Mouse (Mus musculus) urinary bladder, postnatal 25 days (tissue): Measurements from ENCODE around the gene Myo1b.
A peak's percentile ranks its signal among the peaks of the same experiment; 100 is the strongest.

Source experiments
- DNase-seq: peaks from one replicate; pipeline ENCODE4 v3.0.0; 2022; ENCODE audit warnings: low spot score

Myo1b gene

DNA sequence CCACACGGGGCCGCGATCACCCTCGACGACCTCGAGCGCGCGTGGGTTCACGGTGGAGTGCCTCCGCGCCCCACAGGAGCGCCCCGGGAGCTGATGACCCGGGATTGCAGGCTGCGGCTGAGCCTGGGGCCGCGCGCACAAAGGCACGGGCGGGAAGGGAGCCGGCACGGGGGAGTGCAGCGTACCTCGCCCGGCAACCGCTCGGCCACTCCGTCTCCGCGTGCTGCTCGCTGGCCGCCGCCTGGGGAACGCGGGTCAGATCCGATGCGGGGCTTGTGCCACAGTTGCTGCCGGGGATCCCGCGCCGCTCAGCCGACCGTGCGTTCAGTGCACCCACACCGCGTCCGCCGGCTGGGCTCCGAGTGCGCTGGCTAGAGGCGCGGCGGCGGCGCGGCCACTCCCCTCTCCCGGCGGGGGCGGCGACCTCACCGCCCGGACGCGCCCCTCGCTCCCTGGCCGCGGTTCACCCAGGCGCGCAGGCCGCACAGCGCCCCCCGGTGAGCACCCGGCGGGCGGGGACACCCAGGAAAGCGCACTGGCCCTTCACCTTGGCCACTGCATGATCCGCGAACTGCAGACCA is at the start of gene Myo1b:
Gene Myo1b, minus strand, starts transcription at position 496 of the 581 bp plus-strand sequence.
- DNase-seq: peak; percentile 68

DNA sequence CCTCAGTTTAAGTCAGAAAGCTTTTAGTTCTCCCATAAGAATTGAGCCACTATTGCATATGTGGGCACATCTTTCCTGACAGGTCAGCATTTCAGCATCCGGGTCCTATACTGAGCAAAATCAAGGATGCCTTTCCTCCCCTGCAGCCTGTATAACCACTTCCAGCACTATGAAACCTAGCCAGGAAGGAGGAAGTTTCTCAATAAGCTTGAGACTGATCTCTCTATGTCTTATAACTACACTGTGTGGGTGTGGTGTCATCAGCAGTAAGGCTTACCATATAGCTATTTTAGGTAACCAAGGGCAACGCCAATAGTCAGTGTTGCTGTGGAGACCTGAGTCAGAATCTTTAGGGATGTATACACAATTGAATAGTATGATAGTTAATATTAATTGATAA is 48.8 kb upstream of the Myo1b start:
- DNase-seq: no peak

DNA sequence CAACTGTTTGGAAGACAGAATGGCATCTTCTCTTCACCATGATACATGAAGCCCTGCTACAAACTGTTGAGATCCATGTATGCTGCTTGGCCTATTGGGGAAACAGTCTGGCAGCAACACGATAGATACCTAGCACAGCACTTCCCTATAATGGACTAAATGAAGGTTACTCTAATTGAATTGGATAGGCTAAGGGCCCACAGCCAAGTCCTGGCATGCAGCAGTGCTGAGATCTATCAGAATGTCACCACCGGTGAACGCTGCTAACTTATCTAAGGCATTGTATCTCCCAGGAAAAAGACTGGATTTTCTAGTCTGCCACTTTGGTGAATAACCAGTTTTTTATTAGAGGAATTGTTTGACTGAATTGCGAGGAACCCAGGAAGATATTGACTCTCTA is 31.2 kb upstream of the Myo1b start:
- no peak for DNase-seq

DNA sequence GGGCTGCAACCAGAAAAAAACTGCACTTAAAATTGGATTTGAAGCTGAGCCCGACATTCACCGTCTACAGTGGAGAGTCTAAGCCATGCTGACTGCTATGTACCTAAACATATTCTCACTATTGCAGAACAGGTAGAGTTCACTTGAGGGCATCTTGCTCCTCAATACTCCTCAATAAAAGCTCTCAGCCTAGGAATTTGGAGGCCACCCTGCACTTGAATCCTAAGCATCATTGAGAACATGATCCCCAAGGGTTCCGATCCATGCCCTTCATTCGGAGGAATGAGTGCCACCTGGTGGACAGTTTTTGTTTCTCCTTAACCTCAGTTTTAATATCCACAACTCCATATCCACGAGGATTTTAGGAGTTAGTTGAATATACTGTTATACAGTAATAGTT is 28.9 kb upstream of the Myo1b start:
- DNase-seq: peak; percentile 45

DNA sequence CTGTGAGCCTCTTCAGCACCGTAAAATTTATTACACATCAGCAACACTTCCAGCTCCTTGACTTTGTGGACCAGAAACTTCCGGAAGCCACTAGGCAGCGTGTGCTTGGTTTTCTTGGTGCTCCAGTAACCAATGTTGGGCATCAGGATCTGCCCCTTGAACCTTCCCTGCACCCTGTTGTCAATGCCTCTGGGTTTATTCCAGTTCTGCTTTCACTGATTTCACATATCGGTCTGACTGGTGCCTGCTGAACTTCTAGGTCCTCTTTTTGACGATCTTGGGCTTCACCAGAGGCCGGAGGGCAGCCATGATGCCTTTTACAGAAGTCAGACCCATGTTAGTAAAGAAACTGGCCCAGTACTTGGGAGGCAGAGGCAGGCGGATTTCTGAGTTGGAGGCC is 22.5 kb upstream of the Myo1b start:
- no peak for DNase-seq

DNA sequence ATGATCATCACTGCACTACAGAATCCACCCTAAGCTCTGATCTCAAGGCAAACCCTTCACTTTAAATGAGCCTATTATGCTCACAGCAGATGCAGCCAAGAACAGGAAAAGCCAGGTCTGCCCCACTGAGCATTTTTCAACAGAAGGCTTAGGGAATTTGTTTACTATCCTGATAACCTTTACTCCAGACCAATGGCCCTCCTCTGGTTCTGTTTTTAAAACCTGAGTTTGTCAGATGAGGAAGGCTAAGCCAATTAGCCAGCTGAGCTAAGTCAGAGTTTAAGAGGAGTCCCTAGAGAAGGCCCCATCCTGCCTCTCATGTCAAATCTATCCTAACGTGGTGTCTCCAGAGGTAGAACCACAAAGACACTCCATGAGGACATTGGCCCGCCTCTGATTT is 19.1 kb upstream of the Myo1b start:
- no peak for DNase-seq

DNA sequence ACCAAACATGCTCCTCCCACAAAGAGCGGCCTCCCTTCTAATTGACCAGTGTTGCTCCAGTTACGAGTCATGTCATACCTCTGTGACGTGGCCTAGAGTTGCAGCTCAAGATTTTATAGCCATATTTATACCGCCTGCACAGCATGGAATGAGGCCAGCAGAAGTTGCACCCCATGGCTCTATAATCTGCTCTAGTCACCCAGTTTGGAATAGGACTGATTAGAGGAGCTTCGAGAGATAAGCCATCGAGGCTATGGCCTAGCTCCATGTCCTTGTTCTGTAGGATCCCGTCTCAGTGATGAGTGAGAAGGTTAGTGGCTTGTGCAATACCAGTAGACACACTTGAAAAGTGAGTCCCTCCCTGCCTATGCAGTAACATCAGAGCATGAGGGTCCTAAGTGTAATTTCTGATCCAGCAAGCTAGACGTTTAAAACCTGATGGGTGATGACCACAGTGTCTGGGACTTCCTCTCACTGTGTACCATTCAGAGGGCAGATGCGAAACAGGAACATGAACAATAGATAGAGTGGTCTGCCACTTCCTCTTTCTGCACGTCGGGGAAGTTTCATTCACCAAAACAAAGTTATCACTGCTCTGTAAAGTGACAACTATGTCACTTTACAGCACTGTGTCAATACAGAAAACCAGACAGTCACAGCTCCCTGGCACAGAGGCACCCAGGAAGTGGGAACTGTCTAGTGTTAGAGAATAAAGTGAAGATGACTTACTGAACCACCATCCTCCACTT is 18.5 kb upstream of the Myo1b start:
- no peak for DNase-seq

DNA sequence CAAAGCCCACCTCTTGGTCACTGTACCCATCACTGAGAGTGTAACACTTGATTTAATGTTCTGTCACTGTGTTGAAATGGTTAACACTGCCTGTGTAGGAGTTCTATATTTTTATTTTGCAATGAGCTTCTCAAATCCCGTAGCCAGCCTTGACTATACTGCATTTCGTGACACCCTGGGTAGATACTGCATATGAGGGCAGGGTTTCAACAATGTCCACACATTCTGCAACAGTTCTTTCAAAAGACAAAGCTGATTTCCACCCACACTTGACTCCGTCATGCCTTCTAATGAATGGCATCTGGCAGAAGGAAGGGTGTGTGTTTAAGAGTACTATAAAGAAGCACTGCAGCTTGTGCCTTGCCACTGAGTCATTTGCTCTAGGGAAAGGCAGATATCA is 17.0 kb upstream of the Myo1b start:
- no peak for DNase-seq

DNA sequence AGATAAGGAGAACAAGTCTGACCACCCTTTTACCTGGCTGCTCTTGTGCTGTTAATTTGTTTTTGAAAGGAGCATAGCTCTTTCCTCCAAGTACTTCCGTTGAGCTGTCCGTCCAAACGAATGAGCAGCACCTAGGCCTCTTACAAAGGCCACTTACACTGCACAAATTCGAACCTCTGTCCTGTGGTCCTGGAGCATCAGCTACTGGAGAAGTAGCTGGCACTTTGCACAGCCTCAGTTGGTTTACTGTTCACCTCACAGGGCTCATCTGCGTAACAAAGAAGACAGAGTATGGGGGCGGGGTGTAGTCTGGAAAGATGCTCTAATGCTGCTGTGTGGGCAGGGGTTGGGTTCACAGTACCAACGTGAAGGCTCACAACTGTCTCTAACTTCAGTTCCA is 15.7 kb upstream of the Myo1b start:
- no peak for DNase-seq

DNA sequence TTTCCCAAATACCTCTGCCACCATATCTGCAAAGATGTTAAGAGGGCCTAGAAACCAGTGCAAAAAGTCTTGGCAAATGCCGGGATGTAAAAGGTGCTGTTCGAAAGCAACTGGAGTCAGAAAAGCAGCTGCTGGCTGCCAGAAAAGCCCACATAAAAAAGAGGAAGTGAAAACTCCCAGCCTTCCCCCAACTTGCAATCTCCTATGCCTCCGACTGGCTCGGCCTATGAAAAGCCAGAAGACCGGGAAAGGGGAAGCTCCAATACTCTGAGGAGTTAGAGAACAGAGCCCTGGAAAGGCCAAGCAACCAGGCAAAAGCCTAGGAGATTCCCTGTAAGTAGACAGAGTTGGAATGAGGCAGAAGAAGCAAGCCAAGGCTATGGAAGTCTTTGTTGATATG is 14.7 kb upstream of the Myo1b start:
- no peak for DNase-seq

DNA sequence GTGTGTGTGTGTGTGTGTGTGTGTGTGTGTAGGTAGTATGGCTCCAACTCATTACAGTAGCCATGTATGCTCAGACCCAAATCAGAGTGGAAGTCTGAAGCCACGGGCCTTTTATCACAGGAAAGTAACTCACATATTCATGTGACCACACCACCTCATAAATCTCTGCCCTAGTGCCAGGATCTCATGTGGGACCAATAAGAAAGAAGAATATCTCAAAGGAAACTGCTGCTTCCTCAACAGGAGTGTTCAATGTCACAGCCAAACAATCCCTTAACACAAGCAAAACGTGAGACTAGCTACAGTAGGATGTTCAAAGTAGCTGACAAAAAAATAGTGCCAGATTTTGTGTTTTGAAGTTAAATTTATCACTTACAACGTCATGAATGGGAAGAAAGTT is 13.7 kb upstream of the Myo1b start:
- DNase-seq: no peak

DNA sequence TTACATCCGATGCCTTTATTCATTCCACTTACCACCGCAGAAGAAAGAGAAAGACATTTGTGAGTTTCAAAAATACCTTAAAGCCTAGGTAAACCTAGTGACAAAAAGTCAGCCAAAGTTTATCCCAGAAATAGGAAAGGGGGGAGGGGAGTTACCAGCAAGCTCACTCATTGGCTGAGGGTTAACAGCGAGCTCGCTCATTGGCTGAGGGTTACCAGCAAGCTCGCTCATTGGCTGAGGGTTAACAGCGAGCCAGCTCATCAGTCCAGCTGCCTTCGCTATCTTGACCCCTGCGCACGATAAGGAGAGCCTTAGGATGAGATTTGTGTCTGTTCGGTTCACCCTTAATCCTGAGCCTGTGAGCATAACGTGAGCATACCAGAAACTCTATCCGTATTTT is 6.9 kb upstream of the Myo1b start:
- DNase-seq: no peak

DNA sequence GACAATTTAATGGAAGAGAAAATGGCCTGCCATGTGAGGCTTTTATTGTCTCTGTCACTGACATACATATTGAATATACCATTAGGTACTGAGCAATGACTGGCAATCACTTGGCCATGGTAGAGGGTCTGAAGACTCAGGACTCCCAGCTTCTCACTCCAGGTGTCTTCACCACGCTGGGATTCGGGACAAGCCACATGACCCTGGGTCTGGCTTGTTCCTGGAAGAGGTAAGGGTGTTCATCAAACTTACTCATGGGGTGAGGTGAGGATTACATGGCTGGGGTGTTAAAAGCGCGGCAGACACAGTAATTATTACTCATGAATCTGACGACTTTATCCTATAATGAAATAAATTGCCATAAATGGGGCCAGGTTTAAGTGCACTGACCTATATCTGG is 405 bp upstream of the Myo1b start:
- no peak for DNase-seq

DNA sequence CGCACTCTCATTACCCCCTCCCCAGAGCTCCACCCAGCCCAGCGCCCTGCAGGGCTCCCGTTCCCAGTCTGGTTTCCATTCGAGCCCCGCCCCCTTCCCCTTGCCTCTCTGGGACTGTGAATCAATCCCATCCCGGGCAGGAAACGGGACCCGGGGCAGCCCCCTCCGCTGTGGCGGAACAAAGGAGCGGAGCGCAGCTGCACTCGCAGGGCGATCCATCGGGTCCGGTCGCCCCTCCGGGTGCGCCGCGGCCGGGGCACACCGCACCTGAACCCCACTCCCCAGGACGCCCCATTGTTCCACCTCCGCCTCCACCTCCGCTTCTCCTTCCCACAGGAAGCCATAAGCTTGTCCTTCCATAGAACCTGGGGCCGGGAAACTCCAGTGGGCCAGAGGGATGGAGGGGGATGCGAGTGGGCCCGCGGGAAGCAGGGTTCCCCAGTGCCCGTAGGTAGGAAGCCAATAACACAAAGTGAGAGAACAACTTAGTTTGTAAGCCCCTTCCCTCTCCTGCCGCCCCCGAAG is 758 bp downstream of the Myo1b start:
- peak; percentile 53 for DNase-seq

DNA sequence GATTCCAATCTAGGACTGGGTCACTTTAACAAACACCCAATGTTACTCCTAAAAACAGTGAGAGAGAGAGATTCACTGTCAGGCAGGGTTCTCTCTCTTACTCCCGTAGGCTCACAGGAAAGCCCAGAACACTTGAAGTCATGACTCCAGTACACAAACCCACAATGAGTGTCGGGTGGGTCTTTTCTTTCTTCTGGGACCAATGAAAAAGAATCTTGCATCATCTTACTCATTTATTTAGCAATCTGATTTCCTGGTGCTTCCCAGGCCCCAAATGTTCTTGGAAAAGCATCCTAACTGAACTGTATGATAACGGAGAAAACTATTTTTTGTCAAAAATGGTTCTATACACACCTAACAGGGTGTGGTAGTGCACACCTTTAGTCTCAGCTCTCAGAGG is 1.8 kb downstream of the Myo1b start:
- DNase-seq: no peak

DNA sequence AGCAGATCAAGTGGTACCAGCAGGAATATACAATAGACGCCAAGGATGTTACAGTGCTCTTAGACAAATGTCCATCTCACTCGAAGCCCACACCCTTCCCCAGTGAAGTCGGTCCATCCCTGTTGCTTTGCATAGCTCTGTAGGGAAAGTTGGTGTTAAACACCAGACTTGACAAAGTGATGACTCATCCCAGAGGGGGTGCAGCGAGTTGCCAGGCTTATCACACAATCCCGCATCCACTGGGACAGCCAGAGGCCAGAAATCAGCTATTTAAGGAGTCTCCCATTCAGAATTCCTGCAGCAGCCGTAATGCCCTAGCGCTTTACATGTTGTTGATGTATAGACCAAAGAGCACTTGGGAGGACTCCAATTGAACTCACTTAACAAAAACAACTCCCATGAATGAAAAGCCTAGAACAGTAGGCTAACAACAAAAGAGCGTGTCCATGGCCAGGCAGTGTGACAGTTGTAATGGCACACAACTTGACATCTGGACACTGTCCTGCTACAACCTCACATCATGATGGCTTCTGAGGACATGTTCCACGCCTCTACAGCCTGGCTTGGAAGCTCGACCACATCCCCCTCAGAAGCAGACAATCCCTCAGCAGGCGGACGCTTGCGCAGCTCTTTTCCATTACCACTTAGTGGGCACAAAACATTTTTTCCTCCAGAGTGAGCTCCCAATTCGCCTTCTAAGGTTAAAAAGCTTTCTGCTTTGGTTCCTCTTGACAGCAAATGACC is 2.6 kb downstream of the Myo1b start:
- no peak for DNase-seq

DNA sequence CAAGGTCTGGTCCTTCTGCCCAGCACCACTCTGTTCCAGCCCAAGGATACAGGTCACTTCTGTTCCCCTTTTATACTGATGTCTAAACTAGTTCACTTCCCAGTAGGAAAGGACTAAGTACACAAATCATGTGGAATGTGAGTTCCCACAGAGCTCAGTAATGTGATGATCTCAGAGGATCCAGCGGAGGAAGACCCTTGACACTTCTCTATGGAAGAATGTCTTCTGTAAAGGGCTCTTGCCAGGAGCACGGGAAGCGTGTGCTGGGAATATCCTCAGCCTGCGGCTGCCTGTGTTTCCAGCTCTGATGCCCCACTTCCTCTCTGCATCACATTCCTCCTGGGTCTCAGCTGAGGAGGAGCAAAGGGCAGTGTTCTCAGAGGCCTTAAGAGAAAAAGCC is 4.5 kb downstream of the Myo1b start:
- no peak for DNase-seq

DNA sequence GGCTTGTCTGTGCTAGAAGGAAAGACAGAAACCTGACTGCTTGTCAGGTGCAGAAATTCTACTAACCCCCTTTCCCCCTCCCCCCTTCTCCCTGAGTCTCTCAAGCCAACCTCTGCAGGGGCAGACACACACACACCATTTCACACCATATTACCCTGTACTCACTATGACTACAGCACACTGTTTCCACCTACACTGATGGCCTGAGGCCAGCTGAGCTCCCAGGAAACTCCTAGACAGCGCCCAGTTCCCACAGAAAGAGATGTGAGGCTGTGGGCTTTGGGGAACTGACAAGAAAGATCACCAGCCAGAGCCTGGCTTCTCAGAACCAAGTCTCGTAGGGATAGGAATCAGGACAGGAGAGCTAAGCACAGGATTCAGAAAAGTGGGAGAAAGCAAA is 6.7 kb downstream of the Myo1b start:
- DNase-seq: no peak

DNA sequence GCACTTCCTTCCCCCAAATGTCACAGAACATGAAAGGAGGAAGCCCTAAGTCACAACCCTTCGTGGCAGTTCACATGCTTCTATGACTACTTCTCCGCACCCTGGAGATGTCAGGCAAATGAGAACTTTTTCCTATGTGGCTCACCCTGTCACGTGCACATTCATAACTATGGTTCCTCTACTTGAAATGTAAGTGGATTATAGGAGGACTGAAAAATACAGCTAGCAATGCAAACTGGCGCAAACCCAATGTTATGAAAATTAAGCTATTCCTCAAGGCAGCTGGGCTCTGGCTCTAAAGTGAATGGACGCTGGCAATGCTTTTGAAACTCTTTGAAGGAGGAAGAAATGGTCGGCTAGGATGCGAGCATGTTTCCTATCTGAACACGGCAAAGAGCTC is 8.1 kb downstream of the Myo1b start:
- DNase-seq: no peak

DNA sequence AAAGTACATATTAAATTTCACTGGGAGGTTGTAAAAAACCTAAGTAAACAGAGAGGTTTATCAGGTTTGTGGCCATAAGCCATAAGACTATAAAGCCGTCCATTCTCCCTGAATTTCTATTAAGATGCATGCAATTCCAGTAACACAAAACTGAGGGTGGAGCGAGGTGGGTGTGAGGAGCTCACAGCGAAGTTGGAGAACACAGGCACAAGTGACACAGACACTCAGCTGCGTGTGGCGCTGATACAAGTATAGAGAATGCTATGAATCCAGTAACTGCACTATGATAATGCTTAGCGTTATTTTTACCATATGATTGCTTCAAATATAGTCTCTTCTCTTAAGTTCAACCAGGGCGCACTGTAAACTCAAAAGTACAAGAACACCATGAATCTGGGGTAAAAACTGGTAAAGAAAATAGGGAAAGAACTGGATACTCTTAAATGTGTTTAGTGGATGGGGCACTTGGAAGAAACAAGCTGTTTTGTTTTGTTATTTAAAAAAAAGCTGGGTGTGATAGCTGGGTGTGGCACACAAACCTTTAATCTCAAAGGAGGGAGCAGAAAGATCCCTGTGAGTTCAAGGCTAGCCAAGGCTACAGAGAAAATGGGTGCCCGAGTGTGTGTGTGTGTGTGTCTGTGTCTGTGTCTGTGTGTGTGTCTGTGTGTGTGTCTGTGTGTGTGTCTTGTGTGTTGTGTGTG is 9.5 kb downstream of the Myo1b start:
- no peak for DNase-seq

DNA sequence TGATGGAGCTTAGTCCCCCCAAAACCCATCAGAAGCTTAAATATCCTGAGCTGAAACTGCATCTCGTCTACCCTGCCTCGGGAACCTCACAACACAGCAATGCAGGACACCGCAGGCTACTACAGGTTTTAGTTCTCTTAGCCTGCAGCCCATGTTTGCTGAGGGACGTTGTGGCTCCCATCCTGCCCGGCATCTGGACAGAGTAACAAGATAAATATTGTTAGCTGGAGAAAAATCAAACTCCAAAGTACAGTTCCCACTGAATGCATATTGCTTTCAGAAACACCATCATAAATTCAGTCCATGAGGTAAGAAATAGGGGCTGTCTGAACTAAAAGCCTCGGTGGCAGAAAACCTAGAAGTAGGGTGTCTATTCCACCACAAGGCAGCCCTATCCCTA is 10.8 kb downstream of the Myo1b start:
- no peak for DNase-seq

DNA sequence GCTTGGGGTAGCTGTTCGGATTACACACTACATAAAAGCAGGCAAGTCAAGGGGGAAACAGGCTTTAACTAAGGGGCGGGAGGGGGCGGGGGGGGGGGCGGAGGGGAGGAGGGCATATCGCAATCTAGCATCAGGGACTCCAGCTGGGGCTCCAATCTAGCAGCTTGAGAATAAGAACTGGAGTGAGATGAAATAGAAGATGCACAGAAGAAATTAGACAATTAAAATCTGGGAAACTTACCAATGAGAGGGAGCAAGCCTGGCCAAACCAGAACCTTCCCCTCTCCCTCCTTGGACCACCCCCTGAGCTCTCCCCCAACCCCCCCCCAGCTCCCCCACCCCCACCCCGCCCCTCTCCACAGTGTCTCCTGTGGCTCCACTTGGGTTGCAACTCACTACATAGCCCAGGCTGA is 18.7 kb downstream of the Myo1b start:
- DNase-seq: no peak

DNA sequence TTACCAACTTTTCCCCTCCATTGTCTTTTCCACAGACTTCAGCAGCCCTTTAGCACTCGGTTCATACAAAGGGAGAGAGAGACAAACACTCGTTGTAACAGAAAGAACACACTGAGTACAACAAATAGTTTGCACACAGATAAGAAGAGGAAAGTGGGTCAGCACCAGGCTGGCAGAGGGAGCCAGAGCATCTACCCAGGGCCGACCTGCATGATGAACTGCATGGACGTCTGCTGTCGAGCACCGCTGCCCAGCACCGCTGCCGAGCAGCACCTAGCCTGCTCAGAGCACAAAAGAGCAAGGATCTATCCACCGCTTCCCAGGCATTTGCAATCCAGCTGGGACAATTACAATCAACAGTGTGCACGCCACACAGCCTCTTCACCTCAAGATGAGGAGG is 19.9 kb downstream of the Myo1b start:
- no peak for DNase-seq
